Mouse (Mus musculus): ENCODE measurements around the gene Lsg1.

Lsg1 gene

GRCm38 (mm10) chr16:30520361-30520823 lies 67.0 kb downstream of the Lsg1 start:
- DNase-seq (ENCODE audit: low read depth, low spot score): no peak

GRCm38 (mm10) chr16:30518635-30519034 lies 68.8 kb downstream of the Lsg1 start:
- no peak for DNase-seq (ENCODE audit: low read depth, low spot score)

GRCm38 (mm10) chr16:30517666-30518283 lies 69.6 kb downstream of the Lsg1 start:
- no peak for DNase-seq (ENCODE audit: low read depth, low spot score)

GRCm38 (mm10) chr16:30516993-30517392 lies 70.4 kb downstream of the Lsg1 start:
- no peak for DNase-seq (ENCODE audit: low read depth, low spot score)

GRCm38 (mm10) chr16:30515418-30515817 lies 72.0 kb downstream of the Lsg1 start:
- no peak for DNase-seq (ENCODE audit: low read depth, low spot score)

DNA sequence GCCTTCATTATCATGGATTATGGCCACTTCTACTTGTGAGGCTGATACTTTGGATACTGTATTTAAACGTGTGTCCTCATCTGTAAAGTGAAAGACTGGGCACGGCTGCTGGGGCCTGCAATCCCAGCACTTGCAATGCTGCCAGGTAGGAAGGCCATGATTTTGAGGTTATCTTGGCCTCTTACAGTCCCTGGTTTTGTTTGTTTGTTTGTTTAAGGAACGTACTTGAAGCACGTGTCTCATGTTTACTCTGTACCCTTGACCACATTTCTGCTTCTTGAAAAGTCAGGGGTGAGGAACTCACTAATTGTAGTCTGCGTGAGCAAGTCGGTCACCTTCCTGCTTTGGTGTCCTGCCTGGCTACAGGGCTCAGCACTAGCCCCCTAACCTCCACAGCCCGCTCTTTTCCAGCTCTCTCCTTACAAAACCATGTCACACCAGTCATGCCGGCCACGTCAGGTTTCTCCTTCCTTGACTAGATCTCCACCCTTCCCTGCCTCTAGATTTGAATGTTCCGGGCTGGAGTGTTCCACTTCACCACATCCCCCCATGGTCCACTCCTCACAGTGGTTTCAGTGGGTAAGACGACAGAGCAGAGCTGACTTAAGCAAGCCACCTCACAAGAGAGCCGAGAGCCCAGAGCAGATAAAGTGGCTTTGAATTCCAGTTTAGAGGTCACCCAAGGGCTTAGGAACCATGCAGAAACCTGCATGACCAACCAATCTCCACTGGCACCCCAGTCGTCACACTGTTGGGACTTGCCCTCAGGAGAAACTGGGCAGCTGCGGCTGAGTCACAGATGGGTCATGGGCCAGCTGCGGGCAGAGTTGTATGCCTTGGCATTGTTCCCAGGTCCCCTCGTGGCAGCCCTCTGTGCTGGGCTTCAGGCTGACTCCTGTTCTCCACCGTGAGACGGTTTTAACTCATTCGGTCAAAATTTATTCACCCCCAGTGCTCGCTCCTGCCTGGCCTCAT lies 74.1 kb downstream of the Lsg1 start:
- no peak for DNase-seq (ENCODE audit: low read depth, low spot score)

DNA sequence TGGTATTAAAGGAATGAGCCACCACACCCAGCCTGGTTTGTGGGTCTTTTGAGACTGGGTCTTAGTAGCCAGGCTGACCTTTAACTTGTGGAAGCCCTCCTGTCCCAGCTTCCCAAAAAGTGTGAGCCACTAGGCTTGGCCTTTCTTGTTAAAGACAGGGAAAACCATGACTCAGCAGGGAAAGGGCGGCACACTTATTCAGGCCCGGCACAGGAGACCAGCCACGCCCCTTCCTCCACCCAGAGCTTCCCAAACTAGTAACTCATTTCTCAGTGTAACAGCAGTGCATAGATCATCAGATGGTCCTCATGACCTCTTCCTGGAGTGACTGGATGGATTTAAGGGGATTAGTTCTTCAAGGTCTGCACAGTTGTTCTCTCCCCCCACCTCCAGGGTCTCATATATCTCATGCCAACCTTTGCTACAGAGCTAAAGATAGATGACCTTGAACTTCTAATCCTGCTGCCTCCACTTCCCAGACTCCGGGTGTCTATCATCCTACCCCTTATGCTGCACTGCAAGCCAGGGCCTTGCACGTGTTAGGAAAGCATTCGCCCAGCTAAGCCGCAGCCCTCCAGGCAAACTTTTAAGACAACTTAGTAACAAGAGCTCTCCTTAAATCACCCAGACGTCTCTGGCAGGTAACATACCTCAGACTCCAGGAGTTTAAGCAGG lies 74.9 kb downstream of the Lsg1 start:
- no peak for DNase-seq (ENCODE audit: low read depth, low spot score)

GRCm38 (mm10) chr16:30511563-30512340 lies 75.6 kb downstream of the Lsg1 start:
- DNase-seq (ENCODE audit: low read depth, low spot score): no peak

GRCm38 (mm10) chr16:30510504-30511451 lies 76.6 kb downstream of the Lsg1 start:
- DNase-seq (ENCODE audit: low read depth, low spot score): peak; percentile 75
